Mouse (Mus musculus): ENCODE measurements around the gene Ugt2b38. TPM values are rescaled to one million over a fixed set of nuclear protein-coding genes. Genes with fewer than 3 reads are reported as not detected.
"Not testable (repeated sequence)": the region's sequence is repeated elsewhere in the genome, so short reads cannot be mapped to it uniquely, and the experiment has no call there.

Gene Ugt2b38
- 37.2 and 48.1 TPM in 2 replicates for polyA plus RNA-seq (2012; rRNA removed)

- not testable (repeated sequence) for H3K27ac ChIP-seq (ENCODE audit: insufficient read depth, low read depth, low read length); H3K4me3 ChIP-seq (ENCODE audit: insufficient read depth, low read depth, low read length); H3K27me3 ChIP-seq (replicated peaks; ENCODE audit: control insufficient read depth, insufficient read depth, low read length); H3K36me3 ChIP-seq (ENCODE audit: control insufficient read depth, insufficient read depth, low read length); H3K4me1 ChIP-seq (ENCODE audit: control insufficient read depth, insufficient read depth, low read length)
- peak; percentile 78 for DNase-seq
- WGBS, result 43% methylated on average over 2 of the region's 2 CpGs
Observed at GRCm38 (mm10) chr5:87424041-87424440, at the start of gene Ugt2b38. Gene Ugt2b38, minus strand, starts transcription at chr5:87424203.

DNA sequence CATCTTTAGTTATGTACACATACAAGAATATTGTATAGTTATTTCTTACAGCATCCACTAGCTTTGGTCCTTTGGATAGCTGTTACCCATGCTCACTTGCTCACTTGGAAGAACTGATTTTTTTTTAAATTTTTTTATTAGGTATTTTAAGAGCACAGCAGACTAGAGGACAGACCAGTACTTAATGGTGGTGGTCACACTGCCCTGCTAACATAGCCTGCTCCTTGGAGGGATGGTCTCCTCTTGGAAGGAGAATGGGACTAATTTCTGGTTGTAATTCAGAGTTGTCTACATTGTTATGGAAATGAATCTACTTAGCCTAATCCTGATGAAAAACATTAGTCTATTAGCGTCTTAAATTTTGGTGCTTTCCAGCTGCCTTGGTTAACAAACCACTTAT lies 34.8 kb upstream of the Ugt2b38 start:
- no peak for TF ChIP-seq CTCF (conservative IDR thresholded peaks at IDR 0.05; ENCODE audit: insufficient read depth, insufficient read length, low read depth, low read length)
- no peak for TF ChIP-seq POLR2A (IDR thresholded peaks at IDR 0.05; ENCODE audit: low read depth, low read length)
- no peak overlapping the region for H3K4me3 ChIP-seq (ENCODE audit: insufficient read depth, low read depth, low read length)
- H3K4me1 ChIP-seq (ENCODE audit: control insufficient read depth, insufficient read depth, low read length), result peaks cover 2% of the 10 kb centered on the region; the same call in 1 of the 2 replicates
- no peak for DNase-seq
- no peak overlapping the region for H3K27ac ChIP-seq (ENCODE audit: insufficient read depth, low read depth, low read length)
- H3K36me3 ChIP-seq (ENCODE audit: control insufficient read depth, insufficient read depth, low read length), result no peaks in the 10 kb centered on the region
- H3K27me3 ChIP-seq (replicated peaks; ENCODE audit: control insufficient read depth, insufficient read depth, low read length), result no peaks in the 10 kb centered on the region
- 43% methylated on average over 1 of the region's 1 CpGs for WGBS

- DNase-seq, result no peak
- H3K4me3 ChIP-seq (ENCODE audit: insufficient read depth, low read depth, low read length), result no peak overlapping the region
- H3K27me3 ChIP-seq (replicated peaks; ENCODE audit: control insufficient read depth, insufficient read depth, low read length), result no peaks in the 10 kb centered on the region
- H3K27ac ChIP-seq (ENCODE audit: insufficient read depth, low read depth, low read length), result no peak overlapping the region
- TF ChIP-seq POLR2A (IDR thresholded peaks at IDR 0.05; ENCODE audit: low read depth, low read length), result no peak
- TF ChIP-seq CTCF (conservative IDR thresholded peaks at IDR 0.05; ENCODE audit: insufficient read depth, insufficient read length, low read depth, low read length), result no peak
- peaks cover 2% of the 10 kb centered on the region; the same call in 1 of the 2 replicates for H3K4me1 ChIP-seq (ENCODE audit: control insufficient read depth, insufficient read depth, low read length)
- no peaks in the 10 kb centered on the region for H3K36me3 ChIP-seq (ENCODE audit: control insufficient read depth, insufficient read depth, low read length)
Observed at GRCm38 (mm10) chr5:87457701-87458100, 33.7 kb upstream of the Ugt2b38 start.

GRCm38 (mm10) chr5:87456216-87456850 lies 32.3 kb upstream of the Ugt2b38 start:
- Histone ChIP-seq H3K4me1 (ENCODE audit: control insufficient read depth, insufficient read depth, low read length) (peaks cover 2% of the 10 kb centered on the region; the same call in 1 of the 2 replicates), H3K36me3 (ENCODE audit: control insufficient read depth, insufficient read depth, low read length) (no peaks in the 10 kb centered on the region), H3K4me3 (ENCODE audit: insufficient read depth, low read depth, low read length) (no peak overlapping the region), H3K27me3 (replicated peaks; ENCODE audit: control insufficient read depth, insufficient read depth, low read length) (no peaks in the 10 kb centered on the region), H3K27ac (ENCODE audit: insufficient read depth, low read depth, low read length) (peak overlapping the region; percentile 90)
- 40% methylated on average over 3 of the region's 3 CpGs for WGBS
- DNase-seq, result peak; percentile 79
- TF ChIP-seq POLR2A (IDR thresholded peaks at IDR 0.05; ENCODE audit: low read depth, low read length) (no peak), CTCF (conservative IDR thresholded peaks at IDR 0.05; ENCODE audit: insufficient read depth, insufficient read length, low read depth, low read length) (no peak)

DNA sequence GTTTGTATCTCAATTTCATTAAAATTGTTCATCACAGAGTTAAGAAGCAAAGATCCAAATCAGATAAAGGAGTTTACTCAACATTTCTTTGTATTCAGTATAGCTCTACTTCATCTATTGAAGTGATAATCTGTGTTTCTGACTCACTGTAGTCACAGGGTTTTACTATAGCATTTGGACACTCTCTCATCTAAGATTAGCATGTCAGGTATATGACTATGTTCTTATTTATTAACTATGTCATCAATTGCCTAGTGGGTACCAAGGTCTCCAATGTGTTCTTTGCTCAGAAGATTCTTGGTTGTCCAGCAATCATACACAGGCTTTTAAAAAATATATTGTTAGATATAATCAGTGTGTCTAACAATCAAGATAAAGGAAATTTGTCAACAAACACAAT lies 31.5 kb upstream of the Ugt2b38 start:
- no peak overlapping the region for H3K4me3 ChIP-seq (ENCODE audit: insufficient read depth, low read depth, low read length)

GRCm38 (mm10) chr5:87452514-87452913 lies 28.5 kb upstream of the Ugt2b38 start:
- DNase-seq, result peak; percentile 12
- H3K4me1 ChIP-seq (ENCODE audit: control insufficient read depth, insufficient read depth, low read length); H3K4me3 ChIP-seq (ENCODE audit: insufficient read depth, low read depth, low read length); H3K27ac ChIP-seq (ENCODE audit: insufficient read depth, low read depth, low read length); H3K27me3 ChIP-seq (replicated peaks; ENCODE audit: control insufficient read depth, insufficient read depth, low read length); H3K36me3 ChIP-seq (ENCODE audit: control insufficient read depth, insufficient read depth, low read length): not testable (repeated sequence)
- WGBS, result 84% methylated on average over 3 of the region's 5 CpGs

More for the DNA sequence above, 31.5 kb upstream of the Ugt2b38 start:
- DNase-seq, result no peak
- H3K36me3 ChIP-seq (ENCODE audit: control insufficient read depth, insufficient read depth, low read length), result no peaks in the 10 kb centered on the region
- TF ChIP-seq CTCF (conservative IDR thresholded peaks at IDR 0.05; ENCODE audit: insufficient read depth, insufficient read length, low read depth, low read length) (no peak), POLR2A (IDR thresholded peaks at IDR 0.05; ENCODE audit: low read depth, low read length) (no peak)
- H3K4me1 ChIP-seq (ENCODE audit: control insufficient read depth, insufficient read depth, low read length), result peaks cover 2% of the 10 kb centered on the region; the same call in 1 of the 2 replicates
- H3K27me3 ChIP-seq (replicated peaks; ENCODE audit: control insufficient read depth, insufficient read depth, low read length), result no peaks in the 10 kb centered on the region
- no peak overlapping the region for H3K27ac ChIP-seq (ENCODE audit: insufficient read depth, low read depth, low read length)

DNA sequence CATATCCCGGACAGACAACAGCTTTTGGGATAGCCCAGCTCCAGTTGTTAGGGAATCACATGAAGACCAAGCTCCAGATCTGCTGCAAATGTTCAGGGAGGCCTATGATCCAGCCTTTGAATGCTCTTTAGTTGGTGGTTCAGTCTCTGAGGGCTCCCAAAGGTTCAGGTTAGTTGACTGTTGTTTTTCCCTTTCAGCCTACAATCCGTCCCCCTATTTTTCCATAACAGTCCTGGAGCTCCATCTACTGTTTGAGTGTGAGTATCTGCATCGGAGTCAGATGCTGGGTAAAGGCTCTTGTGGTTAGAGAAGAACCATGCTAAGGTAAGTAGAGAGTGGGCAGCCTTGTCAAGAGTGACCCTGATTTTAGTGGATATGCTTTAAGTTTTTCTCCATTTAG lies 12.3 kb upstream of the Ugt2b38 start:
- DNase-seq, result peak; percentile 73
- no peak overlapping the region for H3K4me3 ChIP-seq (ENCODE audit: insufficient read depth, low read depth, low read length)
- H3K27me3 ChIP-seq (replicated peaks; ENCODE audit: control insufficient read depth, insufficient read depth, low read length), result no peaks in the 10 kb centered on the region
- H3K36me3 ChIP-seq (ENCODE audit: control insufficient read depth, insufficient read depth, low read length), result no peaks in the 10 kb centered on the region
- 43% methylated on average over 3 of the region's 3 CpGs for WGBS
- no peak for TF ChIP-seq POLR2A (IDR thresholded peaks at IDR 0.05; ENCODE audit: low read depth, low read length)
- peak; percentile 29; the same call in 1 of the 2 replicates for TF ChIP-seq CTCF (conservative IDR thresholded peaks at IDR 0.05; ENCODE audit: insufficient read depth, insufficient read length, low read depth, low read length)
- H3K4me1 ChIP-seq (ENCODE audit: control insufficient read depth, insufficient read depth, low read length), result no peaks in the 10 kb centered on the region
- H3K27ac ChIP-seq (ENCODE audit: insufficient read depth, low read depth, low read length), result no peak overlapping the region

Measured in kidney, adult 2 months (tissue).